ENCODE assay signal across 18 mouse cellular contexts in genomic region chr17:56026303-56026702, GRCm38 (mm10). TPM values are rescaled to one million over a fixed set of nuclear protein-coding genes. Genes with fewer than 3 reads are reported as not detected.
DNase-seq lines count a peak whose midpoint lies in the region; ATAC-seq and TF ChIP-seq lines count a peak whose summit lies in the region.
"Had no signal": no experiment of that assay in that cellular context is flagged by ENCODE, and none has a peak within 500 bp of the region (broad histone marks: within the 10 kb centered on the region; RNA-seq: fewer than 3 reads in every experiment).

No protein-coding gene starts in this region.

- no peaks in the 10 kb centered on the region for H3K27me3 ChIP-seq in heart, adult 2 months (ENCODE audit: control insufficient read depth, insufficient read depth, low read length)
- H3K27me3 ChIP-seq in stomach, postnatal 0 days (ENCODE audit: control insufficient read depth, insufficient read depth, low read length): no peaks in the 10 kb centered on the region
- H3K27me3 ChIP-seq: forebrain, embryonic 15.5 days; liver, embryonic 15.5 days had no signal

- no peak overlapping the region for H3K4me2 ChIP-seq in stomach, postnatal 0 days (replicated peaks; ENCODE audit: low read depth)
- H3K4me2 ChIP-seq: forebrain, embryonic 15.5 days; liver, embryonic 15.5 days had no signal

- no peak overlapping the region for H3K9ac ChIP-seq in heart, adult 2 months (ENCODE audit: low read depth, low read length)
- H3K9ac ChIP-seq in stomach, postnatal 0 days (ENCODE audit: low read length): no peak overlapping the region
- H3K9ac ChIP-seq: forebrain, embryonic 15.5 days; liver, embryonic 15.5 days had no signal

- H3K4me3 ChIP-seq in heart, adult 2 months: no peak overlapping the region
- no peak overlapping the region for H3K4me3 ChIP-seq in layer of hippocampus, adult 2 months
- no peak overlapping the region for H3K4me3 ChIP-seq in stomach, postnatal 0 days (ENCODE audit: low read depth, low read length)
- H3K4me3 ChIP-seq: forebrain, embryonic 15.5 days; liver, embryonic 15.5 days had no signal

- H3K27ac ChIP-seq in heart, adult 2 months: peak overlapping the region; percentile 40; the same call in 1 of the 2 replicates
- H3K27ac ChIP-seq in layer of hippocampus, adult 2 months: peak overlapping the region; percentile 94
- 0 out of 2 replicates have a peak overlapping the region, but pooled peaks have one; percentile 45 for H3K27ac ChIP-seq in stomach, postnatal 0 days (replicated peaks)
- H3K27ac ChIP-seq: forebrain, embryonic 15.5 days; liver, embryonic 15.5 days had no signal

- TF ChIP-seq CTCF in heart, adult 2 months (IDR thresholded peaks at IDR 0.05): no peak
- no peak for TF ChIP-seq CTCF in layer of hippocampus, adult 2 months (conservative IDR thresholded peaks at IDR 0.05)
- no peak for TF ChIP-seq CTCF in stomach, postnatal 0 days (IDR thresholded peaks at IDR 0.05; ENCODE audit: low read depth)

- intact Hi-C loops in heart, adult 2 months (cut with DNase I): no loop called here
- intact Hi-C loops in heart, postnatal 10 days (cut with DNase I): no loop called here

- peaks cover 11% of the 10 kb centered on the region for H3K79me2 ChIP-seq in heart, adult 2 months (replicated peaks; ENCODE audit: control insufficient read depth, insufficient read depth, low read length)

- H3K9me3 ChIP-seq in stomach, postnatal 0 days (ENCODE audit: control insufficient read depth, low read length): no peaks in the 10 kb centered on the region
- H3K9me3 ChIP-seq: forebrain, embryonic 15.5 days; liver, embryonic 15.5 days had no signal

- peak; percentile 41 to 68 for DNase-seq in adrenal gland, adult (ENCODE audit: inconsistent age in 2 of 2, low spot score in 1 of 2)
- no peak for DNase-seq in adrenal gland, postnatal 4 days (ENCODE audit: low spot score in 2 of 2)
- DNase-seq in heart, adult 2 months: no peak
- no peak for DNase-seq in heart, postnatal 10 days
- no peak for DNase-seq in layer of hippocampus, adult 2 months (ENCODE audit: low spot score in 2 of 2)
- DNase-seq in layer of hippocampus, adult 11-12 months (ENCODE audit: low spot score): no peak
- DNase-seq in stomach, postnatal 0 days (ENCODE audit: low spot score): no peak
- no peak for DNase-seq in left cerebral cortex, adult 9 months (ENCODE audit: low spot score in 2 of 2)
- DNase-seq: cerebellum, adult 8-10 months; thymus, adult 18-20 months had no signal

- TF ChIP-seq POLR2A in heart, adult 2 months (IDR thresholded peaks at IDR 0.05; ENCODE audit: insufficient read depth, low read depth, low read length): no peak

- H3K36me3 ChIP-seq in heart, adult 2 months (ENCODE audit: control insufficient read depth, insufficient read depth, low read length): no peaks in the 10 kb centered on the region
- H3K36me3 ChIP-seq in stomach, postnatal 0 days (ENCODE audit: control insufficient read depth, insufficient read depth, low read length): peaks cover 2% of the 10 kb centered on the region; the same call in 1 of the 2 replicates

- ATAC-seq in stomach, postnatal 0 days (ENCODE audit: low FRiP score, low TSS enrichment): no peak
- ATAC-seq: activated CD4-positive, CD25-positive, alpha-beta regulatory T cell, adult 4 months; forebrain, embryonic 15.5 days; lung, postnatal 0 days; midbrain, embryonic 16.5 days had no signal

- H3K4me1 ChIP-seq in heart, adult 2 months (ENCODE audit: control insufficient read depth, insufficient read depth, low read length): peaks cover 69% of the 10 kb centered on the region
- H3K4me1 ChIP-seq in stomach, postnatal 0 days (replicated peaks; ENCODE audit: control insufficient read depth, insufficient read depth): no peaks in the 10 kb centered on the region

- 56% methylated on average over 1 of the region's 1 CpGs for WGBS in heart, adult 2 months
- 75% methylated on average over 1 of the region's 1 CpGs for WGBS in stomach, postnatal 0 days

- no peak for TF ChIP-seq EP300 in heart, adult 2 months (IDR thresholded peaks at IDR 0.05; ENCODE audit: insufficient read depth, low read depth, low read length)
- TF ChIP-seq EP300 in stomach, postnatal 0 days (optimal IDR thresholded peaks at IDR 0.05): no peak

RNA-seq across cellular contexts. Expression of gene Sh3gl1, which starts 10.1 kb away (rescaled TPM):
- 10 to 100 TPM; 66.3 to 67.4 TPM for total RNA-seq in adrenal gland, postnatal 4 days (2021)
- 10 to 100 TPM; 13.6 to 14.3 TPM for total RNA-seq in heart, adult 2 months (2021)
- polyA plus RNA-seq in heart, adult 2 months (2012; rRNA removed): 26.4 and 27.4 TPM in 2 replicates
- total RNA-seq in heart, postnatal 10 days (2021): 10 to 100 TPM; 32.0 to 33.9 TPM
- 10 to 100 TPM; 63.0 to 69.7 TPM for total RNA-seq in layer of hippocampus, adult 2 months (2021)
- polyA plus RNA-seq in stomach, postnatal 0 days (2015; fragmentation: Nextera tagmentation; extraction: Ambion mirVana): 100 and 101 TPM in 2 replicates

RNA-seq across cellular contexts. Expression of gene Chaf1a, which starts 13.9 kb away (rescaled TPM):
- 10 to 100 TPM; 15.6 to 16.2 TPM for total RNA-seq in adrenal gland, postnatal 4 days (2021)
- 1 to 10 TPM in 1 of 2 experiments, under 1 TPM in 1; 0.99 to 1.3 TPM for total RNA-seq in heart, adult 2 months (2021)
- 0.45 and 0.67 TPM in 2 replicates for polyA plus RNA-seq in heart, adult 2 months (2012; rRNA removed)
- total RNA-seq in heart, postnatal 10 days (2021): 1 to 10 TPM; 5.2 to 6.3 TPM
- total RNA-seq in layer of hippocampus, adult 2 months (2021): 1 to 10 TPM; 2.7 to 3.3 TPM
- 4.5 and 5.0 TPM in 2 replicates for polyA plus RNA-seq in stomach, postnatal 0 days (2015; fragmentation: Nextera tagmentation; extraction: Ambion mirVana)

RNA-seq across cellular contexts. Expression of gene Mpnd, which starts 20.8 kb away (rescaled TPM):
- 10 to 100 TPM; 91.6 to 91.9 TPM for total RNA-seq in adrenal gland, postnatal 4 days (2021)
- total RNA-seq in heart, adult 2 months (2021): 10 to 100 TPM; 63.1 to 78.9 TPM
- polyA plus RNA-seq in heart, adult 2 months (2012; rRNA removed): 68.0 and 75.8 TPM in 2 replicates
- 10 to 100 TPM; 47.4 to 50.1 TPM for total RNA-seq in heart, postnatal 10 days (2021)
- total RNA-seq in layer of hippocampus, adult 2 months (2021): 100 to 1,000 TPM; 101 to 103 TPM
- 28.9 and 34.9 TPM in 2 replicates for polyA plus RNA-seq in stomach, postnatal 0 days (2015; fragmentation: Nextera tagmentation; extraction: Ambion mirVana)

RNA-seq across cellular contexts. Expression of gene Stap2, which starts 20.9 kb away (rescaled TPM):
- 1 to 10 TPM; 9.3 to 9.4 TPM for total RNA-seq in adrenal gland, postnatal 4 days (2021)
- 10 to 100 TPM; 12.2 to 14.8 TPM for total RNA-seq in heart, adult 2 months (2021)
- polyA plus RNA-seq in heart, adult 2 months (2012; rRNA removed): 28.6 and 30.6 TPM in 2 replicates
- 10 to 100 TPM; 17.8 to 18.8 TPM for total RNA-seq in heart, postnatal 10 days (2021)
- total RNA-seq in layer of hippocampus, adult 2 months (2021): 1 to 10 TPM; 2.2 to 2.8 TPM
- 44.2 and 50.6 TPM in 2 replicates for polyA plus RNA-seq in stomach, postnatal 0 days (2015; fragmentation: Nextera tagmentation; extraction: Ambion mirVana)
- total RNA-seq: megakaryocyte-erythroid progenitor cell, adult 5-6 weeks had no signal

RNA-seq across cellular contexts. Expression of gene Fsd1, which starts 40.0 kb away (rescaled TPM):
- 1 to 10 TPM; 4.1 to 9.2 TPM for total RNA-seq in adrenal gland, postnatal 4 days (2021)
- under 1 TPM; 0.50 to 0.61 TPM for total RNA-seq in heart, adult 2 months (2021)
- 0.35 and 0.76 TPM in 2 replicates for polyA plus RNA-seq in heart, adult 2 months (2012; rRNA removed)
- under 1 TPM in 1 of 2 experiments, not detected in 1; 0.31 TPM for total RNA-seq in heart, postnatal 10 days (2021)
- 10 to 100 TPM; 67.2 to 69.0 TPM for total RNA-seq in layer of hippocampus, adult 2 months (2021)
- polyA plus RNA-seq in stomach, postnatal 0 days (2015; fragmentation: Nextera tagmentation; extraction: Ambion mirVana): 2.7 and 3.5 TPM in 2 replicates
- total RNA-seq: gastrocnemius, adult 18-20 months; heart, adult 18-20 months; megakaryocyte-erythroid progenitor cell, adult 5-6 weeks had no signal
- polyA plus RNA-seq: activated CD4-positive, CD25-positive, alpha-beta regulatory T cell, adult 4 months had no signal

Comparison
In these comparisons a context has a peak if more than half of its experiments do, and no peak if none do; other contexts are left out.
1. DNase-seq: peak in adrenal gland, adult (2 of 2); none in adrenal gland, postnatal 4 days (0 of 2), heart, adult 2 months (0 of 2), heart, postnatal 10 days (0 of 2), layer of hippocampus, adult 2 months (0 of 2), layer of hippocampus, adult 11-12 months (single experiment), stomach, postnatal 0 days (single experiment) and left cerebral cortex, adult 9 months (0 of 2).
2. H3K27ac ChIP-seq: peak in every context shown above with its lines; median percentile 94 in layer of hippocampus, adult 2 months; 45 in stomach, postnatal 0 days; 40 in heart, adult 2 months.